Mouse (Mus musculus) midbrain, embryonic 13.5 days (tissue): ENCODE results near the gene Ptprm. TPM values are rescaled to one million over a fixed set of nuclear protein-coding genes. Genes with fewer than 3 reads are reported as not detected.
"Not testable (repeated sequence)": the region's sequence is repeated elsewhere in the genome, so short reads cannot be mapped to it uniquely, and the experiment has no call there.

Source experiments
- ATAC-seq: fragments of 200-750 bp; cut with Nextera tagmentation; 2 replicates; pipeline ENCODE4 v1.8.0; 2017; ENCODE audit warnings: mild to moderate bottlenecking, moderate TSS enrichment, moderate library complexity
- H3K27ac ChIP-seq: fragments of 300-500 bp; sonication (generic); 2 replicates; pipeline ENCODE4 v1.5.1; 2015; ENCODE audit warnings: inconsistent platforms, mild to moderate bottlenecking, moderate library complexity
- H3K27me3 ChIP-seq: fragments of 300-500 bp; sonication (generic); 2 replicates; pipeline ENCODE4 v1.6.1; 2015; ENCODE audit warnings: mild to moderate bottlenecking, inconsistent platforms
- H3K36me3 ChIP-seq: fragments of 300-500 bp; sonication (generic); 2 replicates; pipeline ENCODE4 v1.6.1; 2015; ENCODE audit warnings: mild to moderate bottlenecking, inconsistent platforms
- H3K4me1 ChIP-seq: fragments of 300-500 bp; sonication (generic); replicated peaks from 2 replicates; pipeline ENCODE4 v1.6.1; 2015; ENCODE audit warnings: inconsistent platforms
- H3K4me2 ChIP-seq: fragments of 300-500 bp; sonication (generic); replicated peaks from 2 replicates; pipeline ENCODE4 v1.6.1; 2015; ENCODE audit warnings: moderate library complexity, mild to moderate bottlenecking, inconsistent platforms
- H3K4me3 ChIP-seq: fragments of 300-500 bp; sonication (generic); replicated peaks from 2 replicates; pipeline ENCODE4 v1.5.1; 2015; ENCODE audit warnings: mild to moderate bottlenecking, inconsistent platforms
- H3K9ac ChIP-seq: fragments of 300-500 bp; sonication (generic); replicated peaks from 2 replicates; pipeline ENCODE4 v1.6.1; 2015; ENCODE audit warnings: mild to moderate bottlenecking, inconsistent platforms
- H3K9me3 ChIP-seq: fragments of 300-500 bp; sonication (generic); 2 replicates; pipeline ENCODE4 v1.6.1; 2016; ENCODE audit warnings: mild to moderate bottlenecking, inconsistent platforms
- WGBS: fragments of 180-500 bp; shearing (Covaris S2); methylation state at CpG from one replicate; pipeline ENCODE4 v1.1.7; 2015; 5-methylcytosine and 5-hydroxymethylcytosine counted together
- polyA plus RNA-seq: library from polyadenylated mRNA; unstranded; fragments of >200 nt; fragmentation: Nextera tagmentation; extraction: Ambion mirVana; gene quantifications from 2 replicates; pipeline ENCODE4 v1.2.1, GENCODE M21; 2015

Ptprm gene
- polyA plus RNA-seq, 1 experiment from 2014 or later, result 10.6 TPM

DNA sequence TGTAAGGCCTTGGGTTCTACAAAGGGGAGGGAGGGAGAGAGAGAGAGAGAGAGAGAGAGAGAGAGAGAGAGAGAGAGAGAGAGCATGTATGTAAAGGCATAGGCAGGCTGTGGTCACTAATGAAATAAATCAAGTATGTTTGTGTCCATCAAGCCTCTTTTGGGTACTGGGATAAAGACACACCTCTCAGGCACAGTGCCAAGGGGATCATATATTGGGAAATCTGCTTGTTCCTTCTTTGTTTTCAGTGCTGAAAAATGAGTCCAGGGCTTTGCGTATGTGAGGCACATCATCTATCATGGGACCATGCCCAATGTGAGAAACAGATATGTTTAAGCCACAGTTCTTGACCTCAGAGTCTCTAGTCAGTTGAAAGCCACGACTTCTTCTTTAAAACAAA, 475.1 kb downstream of the Ptprm start:
- Histone ChIP-seq H3K4me1 (peaks cover 12% of the 10 kb centered on the region; the same call in 1 of the 2 replicates), H3K36me3 (no peaks in the 10 kb centered on the region), H3K4me3 (no peak overlapping the region), H3K27ac (no peak overlapping the region), H3K9ac (no peak overlapping the region), H3K27me3 (no peaks in the 10 kb centered on the region), H3K9me3 (no peaks in the 10 kb centered on the region), H3K4me2 (no peak overlapping the region)
- ATAC-seq, result no peak
- WGBS, result 89% methylated on average over 2 of the region's 2 CpGs

DNA sequence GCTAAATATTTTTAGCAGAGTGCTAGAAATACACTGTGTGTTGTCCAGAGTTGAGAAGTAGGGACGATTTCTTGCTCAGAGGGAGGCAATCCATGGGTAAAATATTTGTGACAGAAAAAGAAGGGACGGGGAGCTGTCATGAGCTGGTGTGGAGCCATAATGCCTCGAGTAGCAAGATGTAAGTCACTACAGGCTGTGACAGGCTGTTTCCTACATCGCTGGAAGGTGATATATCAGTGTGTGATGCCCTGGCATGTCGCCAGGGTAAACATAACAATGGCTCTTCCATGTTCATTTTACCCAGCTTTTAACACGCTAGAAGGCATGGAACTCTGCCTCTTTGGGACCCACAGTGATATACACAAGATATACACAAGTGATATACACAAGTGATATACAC, 476.7 kb downstream of the Ptprm start:
- WGBS, result 84% methylated on average over 6 of the region's 6 CpGs
- Histone ChIP-seq H3K4me2 (no peak overlapping the region), H3K9me3 (no peaks in the 10 kb centered on the region), H3K27ac (no peak overlapping the region), H3K4me1 (peaks cover 21% of the 10 kb centered on the region), H3K9ac (no peak overlapping the region), H3K4me3 (no peak overlapping the region), H3K36me3 (no peaks in the 10 kb centered on the region), H3K27me3 (no peaks in the 10 kb centered on the region)
- ATAC-seq, result no peak

DNA sequence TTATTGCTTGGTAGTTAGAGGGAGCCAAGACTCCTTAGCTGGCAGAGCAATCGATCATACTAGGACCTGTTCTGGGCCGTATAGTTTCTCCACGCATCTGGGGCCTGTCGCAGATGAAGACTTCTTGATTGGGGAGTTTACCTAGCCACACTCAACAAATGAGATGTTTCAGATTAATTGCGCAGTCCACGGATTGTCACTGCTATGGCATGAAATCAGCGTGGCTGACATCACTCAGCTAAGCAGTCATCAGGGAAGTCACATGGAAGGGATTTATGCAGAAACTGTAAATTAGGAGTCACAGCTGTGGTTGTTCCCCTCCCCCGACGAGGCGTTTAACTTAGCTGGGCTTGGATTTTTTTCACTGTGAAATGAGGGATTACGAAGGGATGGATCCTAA, 479.4 kb downstream of the Ptprm start:
- Histone ChIP-seq H3K9me3 (no peaks in the 10 kb centered on the region), H3K4me3 (no peak overlapping the region), H3K4me2 (no peak overlapping the region), H3K27me3 (no peaks in the 10 kb centered on the region), H3K27ac (peak overlapping the region; percentile 62), H3K4me1 (peaks cover 34% of the 10 kb centered on the region), H3K36me3 (no peaks in the 10 kb centered on the region), H3K9ac (no peak overlapping the region)
- peak; percentile 64 for ATAC-seq
- WGBS, result 62% methylated on average over 11 of the region's 11 CpGs

DNA sequence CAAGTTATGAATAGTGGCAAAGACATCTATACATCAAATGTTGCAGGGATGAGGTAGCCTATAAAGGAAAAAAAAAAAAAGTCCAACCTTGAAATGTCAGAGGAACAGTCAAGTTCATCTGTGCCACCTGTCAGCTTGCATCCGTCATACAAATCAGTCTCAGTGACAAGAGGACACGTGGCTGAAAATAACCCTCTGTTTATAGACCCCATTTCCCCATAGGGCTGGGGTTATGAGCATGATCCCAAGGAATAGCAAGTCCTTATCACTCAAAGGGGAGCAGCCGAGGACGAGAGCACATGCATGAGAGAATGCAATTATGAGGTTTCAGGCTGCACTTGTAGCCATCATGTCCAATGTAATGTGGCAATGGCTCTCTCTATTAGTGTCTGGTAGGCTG, 482.9 kb downstream of the Ptprm start:
- Histone ChIP-seq H3K27me3 (no peaks in the 10 kb centered on the region), H3K4me1 (peaks cover 40% of the 10 kb centered on the region), H3K4me2 (no peak overlapping the region), H3K9ac (no peak overlapping the region), H3K36me3 (no peaks in the 10 kb centered on the region), H3K9me3 (no peaks in the 10 kb centered on the region), H3K27ac (no peak overlapping the region), H3K4me3 (no peak overlapping the region)
- no peak for ATAC-seq
- WGBS, result 74% methylated on average over 4 of the region's 4 CpGs

DNA sequence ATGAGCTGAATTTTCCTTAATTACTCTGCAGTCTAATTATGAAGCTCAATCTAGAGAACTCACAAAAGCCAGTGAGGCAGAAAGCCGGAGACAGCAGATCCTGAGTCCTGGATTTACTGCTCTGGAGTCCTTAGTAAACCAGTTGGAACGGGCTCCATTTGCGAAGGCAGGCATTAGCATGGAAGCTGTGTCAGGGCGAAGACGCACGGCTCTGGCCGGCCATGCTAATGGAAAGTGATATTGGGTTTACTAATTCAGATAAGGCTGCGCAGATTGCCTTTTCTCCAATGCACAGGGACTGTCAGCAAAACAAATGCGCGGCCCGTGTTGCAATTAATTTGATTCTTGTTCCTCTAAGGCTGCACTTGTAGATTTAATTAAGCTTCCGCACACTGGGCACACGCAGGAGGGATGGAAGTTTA, 484.7 kb downstream of the Ptprm start:
- ATAC-seq, result peak; percentile 82
- Histone ChIP-seq H3K9ac (no peak overlapping the region), H3K27ac (peak overlapping the region; percentile 60), H3K9me3 (no peaks in the 10 kb centered on the region), H3K4me2 (0 out of 2 replicates have a peak overlapping the region, but pooled peaks have one; percentile 15), H3K27me3 (no peaks in the 10 kb centered on the region), H3K36me3 (no peaks in the 10 kb centered on the region), H3K4me3 (no peak overlapping the region; the same call in 1 of the 2 replicates), H3K4me1 (peaks cover 36% of the 10 kb centered on the region)
- 55% methylated on average over 13 of the region's 13 CpGs for WGBS

DNA sequence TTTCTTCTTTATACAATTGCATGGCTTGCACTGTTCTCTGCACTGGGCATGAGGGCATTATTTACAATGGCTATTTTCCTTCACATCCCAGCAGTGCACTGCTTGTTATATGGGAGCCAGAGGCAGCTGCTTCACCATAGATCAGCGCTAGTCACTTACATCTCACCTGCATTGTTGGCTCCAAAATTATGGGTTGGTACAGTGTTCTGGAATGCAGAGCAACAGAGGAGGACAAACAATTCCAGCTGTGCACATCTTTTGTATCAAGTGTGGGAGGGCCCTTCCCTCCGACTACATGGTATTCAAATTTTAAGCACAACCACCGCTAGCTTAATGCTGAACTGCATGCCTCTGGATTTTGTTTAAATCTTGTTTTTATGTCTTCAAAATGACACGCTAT, 489.8 kb downstream of the Ptprm start:
- Histone ChIP-seq H3K27me3 (no peaks in the 10 kb centered on the region), H3K4me1 (peaks cover 11% of the 10 kb centered on the region), H3K9ac (no peak overlapping the region), H3K4me2 (no peak overlapping the region), H3K4me3 (no peak overlapping the region), H3K36me3 (no peaks in the 10 kb centered on the region), H3K27ac (no peak overlapping the region), H3K9me3 (no peaks in the 10 kb centered on the region)
- WGBS, result 48% methylated on average over 4 of the region's 4 CpGs
- no peak for ATAC-seq

DNA sequence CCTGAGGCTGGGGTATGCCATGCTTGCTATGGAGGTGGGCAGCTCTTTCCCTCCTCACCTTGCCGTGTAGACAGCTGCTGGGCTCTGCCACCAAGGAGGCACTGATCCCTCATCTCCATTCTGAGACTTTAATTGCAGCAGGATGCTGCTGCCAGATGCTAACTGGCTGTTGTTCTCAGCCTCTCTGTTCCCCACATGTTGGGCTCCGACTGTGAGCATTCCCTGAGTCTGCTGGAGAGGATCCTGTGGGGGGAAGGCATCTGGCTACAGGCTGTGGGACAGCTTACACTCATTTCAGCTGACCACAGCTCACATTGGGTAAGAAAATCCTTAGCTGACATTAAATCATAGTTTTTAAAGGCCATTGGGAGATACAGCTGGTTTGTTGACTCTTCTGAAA, 492.7 kb downstream of the Ptprm start:
- no peak overlapping the region for H3K4me3 ChIP-seq
- H3K4me2 ChIP-seq, result no peak overlapping the region
- H3K9me3 ChIP-seq, result no peaks in the 10 kb centered on the region
- WGBS, result 41% methylated on average over 2 of the region's 2 CpGs
- H3K27me3 ChIP-seq, result no peaks in the 10 kb centered on the region
- no peak overlapping the region for H3K9ac ChIP-seq
- no peak for ATAC-seq
- no peaks in the 10 kb centered on the region for H3K36me3 ChIP-seq
- 0 out of 2 replicates have a peak overlapping the region, but pooled peaks have one; percentile 10 for H3K27ac ChIP-seq
- peaks cover 11% of the 10 kb centered on the region for H3K4me1 ChIP-seq

DNA sequence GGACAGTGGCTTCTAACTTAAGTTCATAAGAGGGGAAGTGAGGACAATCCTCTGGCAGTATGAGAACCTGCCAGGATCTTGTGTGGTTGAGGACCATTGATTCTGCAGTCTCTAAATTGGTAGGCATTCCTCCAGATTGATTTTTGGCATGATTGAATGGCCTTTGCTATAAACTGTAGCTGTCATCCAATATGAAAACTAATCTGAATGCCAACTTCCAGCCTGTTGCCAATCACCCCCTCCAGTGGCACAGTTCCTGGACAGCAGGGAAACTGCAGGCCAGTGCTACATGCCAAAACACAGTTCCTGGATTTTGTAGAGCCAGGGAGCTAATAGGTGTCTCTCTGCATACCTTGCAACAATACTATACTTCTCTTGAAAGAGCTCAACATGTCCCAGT, 495.5 kb downstream of the Ptprm start:
- no peak for ATAC-seq
- Histone ChIP-seq H3K27ac (no peak overlapping the region), H3K9ac (no peak overlapping the region), H3K36me3 (no peaks in the 10 kb centered on the region), H3K4me2 (no peak overlapping the region), H3K4me3 (no peak overlapping the region), H3K9me3 (no peaks in the 10 kb centered on the region), H3K27me3 (no peaks in the 10 kb centered on the region), H3K4me1 (peaks cover 6% of the 10 kb centered on the region; the same call in 1 of the 2 replicates)

DNA sequence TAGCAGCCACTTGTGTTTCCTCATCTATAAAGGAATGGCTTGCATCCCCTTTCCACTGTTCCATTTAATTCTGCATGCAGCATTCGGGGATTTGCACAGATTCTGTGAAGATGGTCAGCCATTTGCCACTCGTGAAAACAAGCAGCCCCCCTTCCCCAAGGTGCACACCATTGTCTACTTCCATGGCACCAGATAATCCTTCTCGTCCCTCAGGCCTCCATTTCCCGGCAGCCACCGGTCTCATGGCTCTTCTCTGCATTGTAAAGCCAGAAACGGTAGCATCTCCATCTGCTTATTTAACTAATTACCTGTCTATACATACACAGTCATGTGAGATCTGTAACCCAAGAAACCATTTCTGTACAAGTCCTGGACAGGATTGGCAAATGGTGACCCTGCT, 501.8 kb downstream of the Ptprm start:
- Histone ChIP-seq H3K4me1 (peaks cover 3% of the 10 kb centered on the region; the same call in 1 of the 2 replicates), H3K9me3 (no peaks in the 10 kb centered on the region), H3K4me2 (no peak overlapping the region), H3K27ac (no peak overlapping the region), H3K9ac (no peak overlapping the region), H3K36me3 (no peaks in the 10 kb centered on the region), H3K27me3 (no peaks in the 10 kb centered on the region), H3K4me3 (no peak overlapping the region)
- no peak for ATAC-seq
- 67% methylated on average over 6 of the region's 6 CpGs for WGBS

DNA sequence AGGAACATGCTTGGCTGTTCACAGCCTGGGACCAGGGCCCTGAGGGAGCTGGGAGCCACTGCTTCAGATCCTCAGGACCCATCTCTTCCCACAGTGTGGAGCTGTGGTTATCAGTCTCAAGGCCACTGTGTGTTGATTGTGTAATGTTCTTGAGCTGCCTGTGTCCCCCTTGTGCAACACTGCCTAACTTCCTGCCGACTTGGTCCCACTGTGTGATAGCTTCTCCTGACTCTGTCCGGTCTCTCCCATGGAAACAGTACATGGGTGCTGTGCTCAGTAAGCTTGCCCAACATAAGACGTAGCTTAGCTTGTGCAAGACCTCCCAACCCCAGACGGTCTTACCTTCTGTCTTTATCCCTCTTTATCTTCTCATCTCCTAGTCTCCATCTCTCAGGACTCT, 507.2 kb downstream of the Ptprm start:
- not testable (repeated sequence) for ATAC-seq, H3K27me3 ChIP-seq

DNA sequence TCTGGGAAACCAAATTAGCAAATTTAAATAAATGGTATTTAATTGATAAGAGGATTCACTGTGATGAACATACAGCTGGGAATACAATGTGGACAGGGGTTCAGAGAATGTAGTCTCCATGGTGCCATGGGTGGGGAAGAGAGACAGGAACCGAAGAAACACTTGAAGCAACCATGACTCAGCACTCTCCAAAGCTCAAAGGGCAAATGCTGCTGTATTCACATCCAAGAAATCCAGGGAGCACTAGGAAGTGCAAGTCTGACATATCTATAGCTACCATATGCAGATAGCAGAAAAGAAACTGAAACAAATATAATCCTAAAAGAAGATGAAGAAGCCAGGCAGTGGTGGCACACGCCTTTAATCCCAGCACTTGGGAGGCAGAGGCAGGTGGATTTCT, 531.9 kb downstream of the Ptprm start:
- Histone ChIP-seq H3K27ac (no peak overlapping the region), H3K36me3 (no peaks in the 10 kb centered on the region), H3K9me3 (no peaks in the 10 kb centered on the region), H3K27me3 (no peaks in the 10 kb centered on the region), H3K4me2 (no peak overlapping the region), H3K9ac (no peak overlapping the region), H3K4me1 (no peaks in the 10 kb centered on the region), H3K4me3 (no peak overlapping the region)
- 92% methylated on average over 2 of the region's 2 CpGs for WGBS
- ATAC-seq, result no peak

More for the DNA sequence above, 507.2 kb downstream of the Ptprm start:
- H3K9me3 ChIP-seq, H3K27ac ChIP-seq, H3K4me1 ChIP-seq, H3K4me2 ChIP-seq, H3K36me3 ChIP-seq, H3K4me3 ChIP-seq, H3K9ac ChIP-seq: not testable (repeated sequence)
- WGBS, result 84% methylated on average over 4 of the region's 4 CpGs

DNA sequence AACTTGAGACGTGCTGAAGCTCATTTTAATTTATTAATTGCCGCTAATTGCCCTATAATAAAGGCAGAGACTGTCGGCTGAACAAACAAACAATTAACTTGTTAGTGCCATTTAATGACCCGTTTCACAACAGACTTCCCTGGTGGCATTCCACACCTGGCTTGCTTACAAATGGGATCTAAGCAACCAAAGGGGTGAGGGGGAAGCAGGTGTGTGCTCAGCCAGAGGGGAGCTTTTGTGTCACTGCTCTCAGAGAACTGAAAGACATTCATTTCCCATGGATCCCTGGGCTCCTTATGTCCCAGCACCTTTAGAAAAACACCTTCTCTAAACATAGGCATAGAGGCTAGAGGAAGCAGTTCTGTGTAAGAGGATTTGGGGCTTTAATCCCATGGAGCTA, 536.9 kb downstream of the Ptprm start:
- Histone ChIP-seq H3K36me3 (no peaks in the 10 kb centered on the region), H3K4me2 (no peak overlapping the region), H3K4me1 (peaks cover 13% of the 10 kb centered on the region), H3K9ac (no peak overlapping the region), H3K27ac (no peak overlapping the region), H3K9me3 (no peaks in the 10 kb centered on the region), H3K27me3 (peaks cover 12% of the 10 kb centered on the region; the same call in 1 of the 2 replicates), H3K4me3 (no peak overlapping the region)
- no peak for ATAC-seq
- 79% methylated on average over 4 of the region's 4 CpGs for WGBS

DNA sequence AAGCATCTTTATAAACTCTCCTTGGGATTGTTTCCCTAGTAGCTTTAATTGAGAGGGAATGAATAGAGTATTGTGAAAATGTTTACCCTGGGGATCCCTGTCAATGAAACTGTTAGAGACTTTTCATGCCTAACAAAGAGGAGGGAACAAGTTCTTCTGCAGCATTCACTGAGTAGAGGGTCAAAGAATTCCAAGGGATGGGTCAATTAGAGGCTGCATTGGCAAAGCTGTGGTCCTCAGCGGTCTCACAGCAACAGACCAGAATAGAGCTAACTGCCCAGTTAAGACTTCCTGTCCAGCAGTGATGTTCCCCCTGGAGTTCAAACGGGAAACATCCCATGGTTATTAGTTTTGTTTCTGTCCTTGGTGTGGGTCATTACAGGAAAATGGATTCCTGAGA, 538.3 kb downstream of the Ptprm start:
- Histone ChIP-seq H3K36me3 (no peaks in the 10 kb centered on the region), H3K4me1 (peaks cover 13% of the 10 kb centered on the region), H3K4me3 (no peak overlapping the region), H3K9ac (no peak overlapping the region), H3K4me2 (no peak overlapping the region), H3K27me3 (peaks cover 12% of the 10 kb centered on the region; the same call in 1 of the 2 replicates), H3K9me3 (no peaks in the 10 kb centered on the region), H3K27ac (no peak overlapping the region)
- 5% methylated on average over 2 of the region's 2 CpGs for WGBS
- no peak for ATAC-seq
